Mouse (Mus musculus) right cerebral cortex, postnatal 25 days (tissue): Measurements from ENCODE around the gene Kcnj12.

ENCODE experiments used
- DNase-seq: peaks from one replicate; pipeline ENCODE4 v3.0.0; 2022

Kcnj12 gene

GRCm38 (mm10) chr11:61060634-61061033, 38.3 kb downstream of the Kcnj12 start:
- DNase-seq: no peak

GRCm38 (mm10) chr11:61062548-61063461, 40.4 kb downstream of the Kcnj12 start:
- DNase-seq: no peak

- DNase-seq: peak; percentile 60
Measured at GRCm38 (mm10) chr11:61063503-61063902, 41.1 kb downstream of the Kcnj12 start.

GRCm38 (mm10) chr11:61065620-61066019, 43.3 kb downstream of the Kcnj12 start:
- no peak for DNase-seq

- DNase-seq: no peak
Measured at GRCm38 (mm10) chr11:61067133-61067835, 44.9 kb downstream of the Kcnj12 start.

GRCm38 (mm10) chr11:61068866-61069265, 46.5 kb downstream of the Kcnj12 start:
- DNase-seq: peak; percentile 72

GRCm38 (mm10) chr11:61069645-61070044, 47.3 kb downstream of the Kcnj12 start:
- DNase-seq: no peak

GRCm38 (mm10) chr11:61074646-61075317, 52.4 kb downstream of the Kcnj12 start:
- no peak for DNase-seq

- DNase-seq: no peak
Measured at GRCm38 (mm10) chr11:61075361-61076326, 53.3 kb downstream of the Kcnj12 start.

GRCm38 (mm10) chr11:61081624-61082023, 59.3 kb downstream of the Kcnj12 start:
- DNase-seq: no peak

GRCm38 (mm10) chr11:61090195-61090594, 67.8 kb downstream of the Kcnj12 start:
- DNase-seq: no peak

GRCm38 (mm10) chr11:61091192-61091591, 68.8 kb downstream of the Kcnj12 start:
- no peak for DNase-seq

- peak; percentile 71 for DNase-seq
Measured at GRCm38 (mm10) chr11:61091642-61092262, 69.4 kb downstream of the Kcnj12 start.

- DNase-seq: no peak
Measured at GRCm38 (mm10) chr11:61098046-61098445, 75.7 kb downstream of the Kcnj12 start.

- no peak for DNase-seq
Measured at GRCm38 (mm10) chr11:61102397-61103339, 80.3 kb downstream of the Kcnj12 start.

GRCm38 (mm10) chr11:61104241-61104901, 82.0 kb downstream of the Kcnj12 start:
- DNase-seq: peak; percentile 74

- DNase-seq: no peak
Measured at GRCm38 (mm10) chr11:61108911-61109361, 86.6 kb downstream of the Kcnj12 start.

GRCm38 (mm10) chr11:61109707-61110106, 87.3 kb downstream of the Kcnj12 start:
- DNase-seq: no peak

- no peak for DNase-seq
Measured at GRCm38 (mm10) chr11:61110113-61110512, 87.7 kb downstream of the Kcnj12 start.

GRCm38 (mm10) chr11:61110928-61111327, 88.6 kb downstream of the Kcnj12 start:
- DNase-seq: no peak
